Mouse (Mus musculus) liver, adult 2 months (tissue): ENCODE results near the gene Ccdc103.

Experiments used
- CTCF ChIP-seq: fragments of 200-500 bp; IDR thresholded peaks from 2 replicates; pipeline ENCODE4 v1.5.1; 2011; ENCODE audit warnings: low read depth, low read length, control low read depth
- POLR2A ChIP-seq: fragments of 200-500 bp; IDR thresholded peaks from 2 replicates; pipeline ENCODE4 v1.6.1; 2011; ENCODE audit warnings: low read length, control low read depth; ENCODE audit not compliant: insufficient read depth; ENCODE audit errors: extremely low read depth

DNA sequence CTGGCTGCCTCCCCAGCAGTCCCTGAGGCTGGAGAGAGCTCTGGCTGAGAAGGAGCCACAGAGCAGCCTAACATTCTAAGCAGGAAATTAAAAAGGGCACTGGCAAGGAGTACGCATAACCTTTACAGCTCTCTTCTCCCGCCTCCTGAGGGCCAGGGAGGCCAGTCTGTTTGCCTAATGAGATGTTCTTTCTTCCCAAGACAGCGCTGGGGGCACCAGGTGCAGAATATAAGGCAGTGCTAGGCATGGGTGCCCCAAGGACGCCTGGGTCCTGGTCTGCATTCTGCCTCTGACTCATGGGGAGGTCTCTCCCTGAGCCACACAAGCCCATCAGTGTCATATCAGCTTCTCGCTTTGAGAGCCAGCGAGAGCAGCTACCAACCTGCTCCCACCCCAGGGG lies 40.5 kb downstream of the Ccdc103 start:
- no peak for TF ChIP-seq CTCF
- TF ChIP-seq POLR2A: no peak
